Mouse (Mus musculus) Patski (cell line): Measurements from ENCODE around the gene Tenm3. TPM values are rescaled to one million over a fixed set of nuclear protein-coding genes. Genes with fewer than 3 reads are reported as not detected.

ENCODE experiments used
- ATAC-seq: fragments of 100-300 bp; one replicate; pipeline ENCODE4 v1.8.0; 2021
- CTCF ChIA-PET: fragments of 350-600 bp; sonication (Branson Sonifier 250); formaldehyde crosslinking; loops from one replicate; lab custom pipeline; 2022; ENCODE audit warnings: inconsistent platforms; lab: Charles Lee
- POLR2A ChIA-PET: fragments of 350-600 bp; sonication (Branson Sonifier 250); formaldehyde crosslinking; loops from one replicate; lab custom pipeline; 2022; ENCODE audit warnings: antibody characterized with exemption, inconsistent platforms; lab: Charles Lee
- DNase-seq: peaks from one replicate; pipeline ENCODE4 v3.0.0-alpha.2; 2011; ENCODE audit warnings: low read depth, low spot score
- H3K27me3 ChIP-seq: fragments of 371-371 bp; one replicate; pipeline ENCODE4 v1.5.1; 2021
- CTCF ChIP-seq: fragments of 100-300 bp; IDR thresholded peaks from one replicate; pipeline ENCODE4 v1.5.1; 2021
- in situ Hi-C: fragments of 300-500 bp; cut with MboI; formaldehyde crosslinking; loops from 3 replicates; pipeline ENCODE4 v1.11.1; 2018; ENCODE audit warnings: low pct_unique_long_range_greater_than_20kb, mixed read lengths
- polyA plus RNA-seq: library from polyadenylated mRNA; unstranded; gene quantifications from one replicate; pipeline ENCODE4 v1.2.3, GENCODE M21; 2021

The Tenm3 gene
- polyA plus RNA-seq, 1 experiment from 2014 or later: 3.0 TPM

DNA sequence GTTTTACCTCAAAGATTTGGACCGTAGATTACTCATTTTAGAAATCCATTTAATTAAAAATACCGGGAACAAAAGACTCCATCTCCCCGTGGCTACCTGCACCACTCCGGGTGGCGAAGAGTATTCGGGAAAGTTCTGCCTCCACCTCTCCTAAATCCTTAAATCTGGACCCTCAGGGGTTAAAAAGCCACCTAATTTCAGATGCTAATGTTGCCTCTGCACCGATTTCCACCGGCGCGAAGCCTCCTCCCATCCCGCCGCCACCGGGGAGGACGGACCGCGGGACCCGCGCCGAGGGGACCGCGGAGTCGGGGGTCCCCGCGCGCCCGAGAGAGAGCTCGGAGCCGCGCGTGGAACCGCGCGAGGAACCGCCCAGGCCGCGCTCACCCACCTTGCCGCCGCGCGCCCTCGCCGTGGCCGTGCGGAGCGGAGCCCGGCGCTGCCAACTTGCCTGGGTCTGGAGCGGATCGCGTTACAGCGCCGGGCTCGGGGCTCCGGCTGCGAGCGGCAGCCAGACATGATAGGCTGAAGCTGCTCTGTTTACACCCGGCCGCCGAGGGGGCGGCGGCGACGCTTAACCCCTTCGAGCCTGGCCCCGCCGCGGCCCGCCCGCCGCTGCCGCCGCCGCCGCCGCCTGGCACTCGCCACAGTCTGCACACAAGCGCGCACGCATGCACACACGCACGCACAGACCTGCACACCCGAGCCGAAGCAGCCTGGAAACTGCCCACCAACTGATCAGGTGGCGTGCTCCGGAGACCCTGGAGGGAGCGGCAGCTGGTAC, 288.8 kb downstream of the Tenm3 start:
- peak; percentile 94 for ATAC-seq
- in situ Hi-C loops: no loop called here
- no peak for DNase-seq
- POLR2A ChIA-PET: no interaction called here
- CTCF ChIA-PET: no interaction called here
- TF ChIP-seq CTCF: no peak
- peaks cover 27% of the 10 kb centered on the region for H3K27me3 ChIP-seq

DNA sequence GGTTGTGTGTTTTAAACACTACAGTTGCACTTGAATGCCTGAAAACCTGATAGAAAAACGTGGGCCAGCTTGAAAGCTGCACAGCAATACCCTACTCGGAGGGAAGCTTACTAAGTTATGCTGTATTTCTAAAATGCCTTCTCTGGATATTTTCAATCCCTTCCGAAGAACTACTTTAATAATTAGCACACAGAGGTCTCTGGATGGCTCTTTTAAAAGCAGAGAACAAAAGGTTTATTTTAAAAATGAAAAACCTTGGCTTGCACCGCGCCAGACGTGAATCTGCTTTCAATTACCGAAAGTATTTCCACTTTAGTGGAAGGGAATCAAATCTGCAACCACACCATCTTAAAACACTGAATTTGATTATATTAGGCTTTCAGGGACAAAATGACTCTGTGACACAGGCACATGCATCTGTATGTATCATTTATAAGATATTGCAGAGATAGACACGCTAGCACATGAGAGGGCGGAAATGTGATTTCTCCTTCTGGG, 289.9 kb downstream of the Tenm3 start:
- ChIA-PET POLR2A (no interaction called here), CTCF (no interaction called here)
- no peak for DNase-seq
- ATAC-seq: no peak
- no peak for TF ChIP-seq CTCF
- peaks cover 27% of the 10 kb centered on the region for H3K27me3 ChIP-seq
- in situ Hi-C loops: no loop called here

DNA sequence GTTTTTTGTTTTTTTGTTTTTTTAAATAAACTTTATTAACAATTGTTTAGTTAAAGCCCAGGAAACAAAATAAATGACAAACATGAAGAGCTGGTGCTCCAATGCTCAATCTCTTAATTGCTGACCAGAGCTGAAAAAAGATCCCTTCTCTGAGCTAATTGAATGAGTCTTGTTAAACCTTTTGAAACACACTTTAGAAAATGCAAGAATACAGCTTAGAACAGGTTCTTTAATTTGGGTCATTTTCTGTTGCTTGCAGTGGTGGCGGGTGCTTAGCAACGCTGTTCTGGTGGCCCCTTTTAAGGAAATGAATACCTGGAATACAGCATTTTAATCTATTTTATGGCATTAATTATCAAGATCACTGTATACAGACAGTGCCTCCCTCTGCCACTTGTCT, 291.4 kb downstream of the Tenm3 start:
- TF ChIP-seq CTCF: no peak
- no peak for ATAC-seq
- H3K27me3 ChIP-seq: peaks cover 27% of the 10 kb centered on the region
- ChIA-PET POLR2A (no interaction called here), CTCF (interaction anchor here (2.4 kb wide), 1 partner anchor 103 kb away, joined by 6 read pairs; no protein-coding TSS in a partner anchor)
- in situ Hi-C loops: no loop called here
- no peak for DNase-seq

DNA sequence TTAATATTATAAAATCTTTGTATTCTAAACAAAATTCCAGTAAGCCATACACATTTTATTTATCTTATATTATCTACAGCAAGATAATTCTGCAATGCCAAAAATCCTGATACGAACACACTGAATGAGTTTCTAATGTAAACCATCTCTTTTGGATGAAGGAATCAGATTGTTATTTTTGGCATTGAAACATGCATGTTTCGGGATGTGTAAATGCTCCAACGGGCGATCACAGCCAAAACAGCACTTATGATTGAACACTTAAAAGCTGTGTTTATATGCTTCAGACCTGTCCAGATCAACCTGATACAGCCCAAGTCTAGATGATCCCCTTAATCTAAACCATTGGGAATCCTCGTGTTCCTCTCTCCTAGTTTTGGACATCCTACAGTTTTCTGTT, 292.4 kb downstream of the Tenm3 start:
- ChIA-PET POLR2A (no interaction called here), CTCF (interaction anchor here (2.4 kb wide), 1 partner anchor 104 kb away, joined by 6 read pairs; no protein-coding TSS in a partner anchor)
- in situ Hi-C loops: no loop called here

GRCm38 (mm10) chr8:48548908-48549307, 294.8 kb downstream of the Tenm3 start:
- H3K27me3 ChIP-seq: peaks cover 19% of the 10 kb centered on the region
- no peak for ATAC-seq
- TF ChIP-seq CTCF: no peak
- in situ Hi-C loops: no loop called here
- no peak for DNase-seq
- ChIA-PET CTCF (no interaction called here), POLR2A (no interaction called here)

More for the DNA sequence above, 292.4 kb downstream of the Tenm3 start:
- H3K27me3 ChIP-seq: peaks cover 27% of the 10 kb centered on the region
- DNase-seq (no peak), ATAC-seq (no peak)
- no peak for TF ChIP-seq CTCF

- POLR2A ChIA-PET: no interaction called here
- in situ Hi-C loops: no loop called here
- CTCF ChIA-PET: interaction anchor here (0.9 kb wide), 1 partner anchor 25 kb away, joined by 3 read pairs; no protein-coding TSS in a partner anchor
- TF ChIP-seq CTCF: no peak
- ATAC-seq (no peak), DNase-seq (no peak)
- H3K27me3 ChIP-seq: peaks cover 2% of the 10 kb centered on the region
These were observed 298.1 kb downstream of the Tenm3 start for GRCm38 (mm10) chr8:48545631-48546030.

DNA sequence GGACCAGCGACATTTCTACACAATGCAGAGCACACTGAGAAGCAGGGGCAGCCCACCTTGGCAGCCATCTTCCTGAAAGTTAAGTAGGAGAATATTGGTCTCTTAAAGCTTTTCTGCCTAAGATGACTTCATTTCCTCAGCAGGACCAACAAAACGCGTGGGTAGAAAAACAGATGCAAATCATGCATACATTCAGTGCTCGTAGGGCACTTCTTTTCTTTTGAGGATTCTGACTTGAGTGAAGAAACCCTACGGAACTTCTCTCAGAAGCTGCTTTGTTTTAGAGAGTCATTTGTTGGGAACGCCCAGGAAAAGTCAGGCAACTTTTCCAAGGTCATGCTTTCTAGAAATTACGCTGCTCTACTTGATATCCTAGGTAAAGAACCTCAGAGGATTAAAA, 298.9 kb downstream of the Tenm3 start:
- ChIA-PET CTCF (interaction anchor here (0.9 kb wide), 1 partner anchor 25 kb away, joined by 3 read pairs; no protein-coding TSS in a partner anchor), POLR2A (no interaction called here)
- no peak for TF ChIP-seq CTCF
- ATAC-seq (no peak), DNase-seq (no peak)
- H3K27me3 ChIP-seq: no peaks in the 10 kb centered on the region
- in situ Hi-C loops: no loop called here

- no peak for TF ChIP-seq CTCF
- no peaks in the 10 kb centered on the region for H3K27me3 ChIP-seq
- DNase-seq (no peak), ATAC-seq (no peak)
- POLR2A ChIA-PET: no interaction called here
- in situ Hi-C loops: no loop called here
- CTCF ChIA-PET: interaction anchor here (1.5 kb wide), 1 partner anchor 14 kb away, joined by 4 read pairs; no protein-coding TSS in a partner anchor
These were observed 301.6 kb downstream of the Tenm3 start for GRCm38 (mm10) chr8:48542141-48542540.

DNA sequence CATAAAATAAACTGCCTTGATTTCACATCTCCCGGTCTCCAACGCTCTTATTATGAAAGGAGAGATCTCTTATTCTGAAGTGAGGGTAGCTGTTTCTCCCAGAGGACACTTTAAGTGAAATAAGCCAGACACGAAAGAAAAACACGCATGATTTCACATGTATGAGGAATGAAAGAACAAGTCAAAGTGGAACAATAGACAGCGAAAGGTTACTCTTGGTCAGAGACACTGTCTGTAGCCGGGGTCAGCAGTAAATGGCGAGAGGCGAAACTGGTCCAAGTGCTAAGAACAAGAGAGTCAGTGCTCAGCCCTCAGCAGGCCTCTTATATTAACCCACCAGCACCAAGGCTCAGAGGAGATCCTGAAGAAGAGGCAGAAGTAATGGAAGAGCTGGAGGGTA, 302.9 kb downstream of the Tenm3 start:
- H3K27me3 ChIP-seq: no peaks in the 10 kb centered on the region
- ATAC-seq (no peak), DNase-seq (no peak)
- no peak for TF ChIP-seq CTCF
- POLR2A ChIA-PET: no interaction called here
- in situ Hi-C loops: no loop called here
- CTCF ChIA-PET: interaction anchor here (1.5 kb wide), 1 partner anchor 13 kb away, joined by 4 read pairs; no protein-coding TSS in a partner anchor

DNA sequence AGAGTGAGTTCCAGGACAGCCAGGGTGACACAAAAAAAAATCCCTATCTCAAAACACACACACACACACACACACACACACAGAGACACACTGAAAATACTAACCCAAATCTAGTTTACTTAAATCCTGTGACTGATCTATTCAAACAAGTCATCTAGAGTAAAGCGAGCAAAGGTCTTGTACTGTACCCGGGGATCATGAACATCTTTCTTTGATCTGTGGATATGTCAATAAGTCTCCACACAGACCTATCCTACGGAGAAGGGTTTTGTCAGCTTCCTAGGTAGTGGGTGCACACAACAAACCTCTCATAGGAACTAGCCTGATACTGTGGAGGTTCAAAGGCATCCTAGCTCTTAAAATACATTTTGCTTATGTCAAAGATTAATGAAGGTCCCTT, 307.9 kb downstream of the Tenm3 start:
- H3K27me3 ChIP-seq: no peaks in the 10 kb centered on the region
- ATAC-seq: no peak
- CTCF ChIA-PET: no interaction called here
- TF ChIP-seq CTCF: no peak
- POLR2A ChIA-PET: no interaction called here
- no peak for DNase-seq
- in situ Hi-C loops: no loop called here

- ChIA-PET POLR2A (interaction anchor here (0.5 kb wide), 1 partner anchor 563 kb away, joined by 5 read pairs; no protein-coding TSS in a partner anchor), CTCF (no interaction called here)
- H3K27me3 ChIP-seq: no peaks in the 10 kb centered on the region
- TF ChIP-seq CTCF: no peak
- in situ Hi-C loops: no loop called here
- DNase-seq (no peak), ATAC-seq (no peak)
These were observed 312.0 kb downstream of the Tenm3 start for GRCm38 (mm10) chr8:48531795-48532194.
